Mouse (Mus musculus) activated CD4-positive, CD25-positive, alpha-beta regulatory T cell, adult 9 weeks (primary cell): ENCODE data around the gene Olfr747. TPM values are rescaled to one million over a fixed set of nuclear protein-coding genes. Genes with fewer than 3 reads are reported as not detected.

Experiments used
- polyA plus RNA-seq: library from polyadenylated mRNA; unstranded; fragments of 100-300 nt; shearing (Covaris generic); gene quantifications from one replicate; pipeline ENCODE4 v1.2.1, GENCODE M21; 2017

The Olfr747 gene
- polyA plus RNA-seq = not detected

GRCm38 (mm10) chr14:50693106-50693505 is at the start of gene Olfr747:
Gene Olfr747 (minus strand): TSS chr14:50693206.

DNA sequence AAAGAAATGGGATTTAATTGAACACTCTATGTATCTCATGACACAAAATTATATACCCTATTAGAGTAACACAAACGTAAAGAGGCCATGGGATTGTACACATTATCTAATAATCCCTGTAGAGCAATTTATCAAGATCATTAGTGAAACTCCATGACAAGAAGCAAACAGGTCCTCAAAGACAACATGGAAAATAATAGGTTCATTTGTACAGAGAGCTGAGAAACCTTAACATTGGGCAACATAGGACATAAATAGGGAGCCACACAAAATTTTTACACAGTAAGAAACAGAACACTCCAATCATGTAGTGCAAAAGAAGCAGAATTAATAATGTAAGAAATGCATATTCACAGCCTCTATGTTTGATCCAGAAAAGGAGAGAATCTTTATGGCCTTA is 14.1 kb upstream of the Olfr747 start, which contains the start of gene Olfr748:
TSS of gene Olfr748 (plus strand) at position 301 of the 400 bp plus-strand sequence.

DNA sequence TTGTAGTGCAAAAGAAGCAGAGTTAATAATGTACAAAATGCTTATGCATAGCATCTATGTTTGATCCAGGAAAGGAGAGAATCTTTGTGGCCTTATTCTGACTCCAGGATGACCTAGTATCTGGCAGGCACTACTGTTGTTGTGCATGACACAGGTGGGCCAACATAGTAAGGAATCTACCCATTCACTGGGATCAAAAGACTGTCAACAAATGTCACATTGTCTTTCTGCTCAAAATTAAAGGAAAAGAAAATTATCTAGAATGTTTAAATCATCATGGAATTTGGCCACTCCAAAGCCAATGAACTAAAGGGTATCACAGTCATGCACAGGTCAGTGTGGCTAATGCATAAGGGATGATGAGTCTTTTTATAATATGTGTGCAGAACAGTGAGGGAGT is 46.2 kb downstream of the Olfr747 start, which contains the start of gene Olfr746:
TSS of gene Olfr746 (plus strand) at position 301 of the 400 bp plus-strand sequence.

DNA sequence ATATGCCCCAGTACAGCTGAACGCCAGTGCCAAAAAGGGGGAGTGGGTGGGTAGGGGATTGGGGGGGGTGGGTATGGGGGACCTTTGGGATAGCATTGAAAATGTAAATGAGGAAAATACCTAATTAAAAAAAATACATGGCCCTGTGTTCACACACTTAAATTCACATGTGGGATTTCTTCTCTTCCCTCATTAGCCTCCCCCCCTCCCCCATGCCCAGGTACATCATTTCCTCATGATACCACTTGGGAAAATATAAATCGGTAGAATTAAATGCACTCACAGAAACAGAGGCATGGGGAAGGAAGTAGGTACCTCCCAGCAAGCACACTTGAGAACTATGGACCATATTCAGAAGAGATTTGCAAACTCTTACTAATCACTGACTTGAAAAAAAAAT is 53.9 kb downstream of the Olfr747 start, which contains the start of gene Olfr745:
TSS of gene Olfr745 (plus strand) at position 301 of the 400 bp plus-strand sequence.

Other genes with a start within 250 kb of the Olfr747 start
- not detected for gene Olfr740, start 247.7 kb downstream of the Olfr747 start, polyA plus RNA-seq
- not detected for gene Olfr741, start 220.5 kb downstream of the Olfr747 start, polyA plus RNA-seq
- not detected for gene Olfr742, start 189.6 kb downstream of the Olfr747 start, polyA plus RNA-seq
- not detected for gene Olfr743, start 171.4 kb downstream of the Olfr747 start, polyA plus RNA-seq
- not detected for gene Olfr744, start 78.3 kb downstream of the Olfr747 start, polyA plus RNA-seq
- gene Olfr745, start 53.8 kb downstream of the Olfr747 start, polyA plus RNA-seq = not detected
- not detected for gene Olfr746, start 46.1 kb downstream of the Olfr747 start, polyA plus RNA-seq
- not detected for gene Olfr748, start 14.2 kb upstream of the Olfr747 start, polyA plus RNA-seq
- not detected for gene Olfr749, start 51.9 kb upstream of the Olfr747 start, polyA plus RNA-seq
- gene Ttc5, start 92.3 kb upstream of the Olfr747 start, polyA plus RNA-seq = 113 TPM
- not detected for gene Ccnb1ip1, start 114.5 kb upstream of the Olfr747 start, polyA plus RNA-seq
- gene Parp2, start 114.6 kb upstream of the Olfr747 start, polyA plus RNA-seq = 83.4 TPM
- 27.8 TPM for gene Tep1, start 177.4 kb upstream of the Olfr747 start, polyA plus RNA-seq
- 0.05 TPM for gene Klhl33, start 204.3 kb upstream of the Olfr747 start, polyA plus RNA-seq
- 94.6 TPM for gene Osgep, start 231.7 kb upstream of the Olfr747 start, polyA plus RNA-seq
- gene Apex1, start 231.8 kb upstream of the Olfr747 start, polyA plus RNA-seq = 66.3 TPM
- 8.1 TPM for gene Pip4p1, start 237.7 kb upstream of the Olfr747 start, polyA plus RNA-seq
- 80.7 TPM for gene Pnp, start 237.9 kb upstream of the Olfr747 start, polyA plus RNA-seq